Mouse (Mus musculus) hindbrain, embryonic 11.5 days (tissue): Measurements from ENCODE around the gene Tspan13. TPM values are rescaled to one million over a fixed set of nuclear protein-coding genes. Genes with fewer than 3 reads are reported as not detected.

ENCODE experiments used
- ATAC-seq: fragments of 200-750 bp; cut with Nextera tagmentation; 2 replicates; pipeline ENCODE4 v1.8.0; 2017; ENCODE audit warnings: mild to moderate bottlenecking, moderate TSS enrichment, moderate library complexity; ENCODE audit not compliant: low FRiP score
- DNase-seq: peaks from one replicate; pipeline ENCODE4 v3.0.0-alpha.2; 2015; ENCODE audit warnings: low spot score
- H3K27ac ChIP-seq: fragments of 300-500 bp; sonication (generic); 2 replicates; pipeline ENCODE4 v1.5.1; 2014; ENCODE audit warnings: mild to moderate bottlenecking, low read depth, low read length
- H3K27me3 ChIP-seq: fragments of 300-500 bp; sonication (generic); 2 replicates; pipeline ENCODE4 v1.6.1; 2014; ENCODE audit warnings: mild to moderate bottlenecking, low read length, moderate library complexity, mixed read lengths; ENCODE audit not compliant: control insufficient read depth, insufficient read depth
- H3K36me3 ChIP-seq: fragments of 300-500 bp; sonication (generic); 2 replicates; pipeline ENCODE4 v1.6.1; 2014; ENCODE audit warnings: mild to moderate bottlenecking, low read length, moderate library complexity, mixed read lengths; ENCODE audit not compliant: control insufficient read depth, insufficient read depth
- H3K4me1 ChIP-seq: fragments of 300-500 bp; sonication (generic); replicated peaks from 2 replicates; pipeline ENCODE4 v1.6.1; 2014; ENCODE audit warnings: low read length, mixed read lengths; ENCODE audit not compliant: control insufficient read depth, insufficient read depth
- H3K4me2 ChIP-seq: fragments of 300-500 bp; sonication (generic); replicated peaks from 2 replicates; pipeline ENCODE4 v1.6.1; 2014; ENCODE audit warnings: mild to moderate bottlenecking, low read depth, low read length
- H3K4me3 ChIP-seq: fragments of 300-500 bp; sonication (generic); 2 replicates; pipeline ENCODE4 v1.5.1; 2014; ENCODE audit warnings: low read depth, low read length
- H3K9ac ChIP-seq: fragments of 300-500 bp; sonication (generic); 2 replicates; pipeline ENCODE4 v1.6.1; 2014; ENCODE audit warnings: low read depth, low read length
- H3K9me3 ChIP-seq: fragments of 300-500 bp; sonication (generic); 2 replicates; pipeline ENCODE4 v1.6.1; 2016; ENCODE audit warnings: low read length; ENCODE audit not compliant: control insufficient read depth
- WGBS: fragments of 180-500 bp; shearing (Covaris S2); extraction: QIAGEN DNeasy Blood & Tissue Kit; methylation state at CpG from one replicate; pipeline ENCODE4 v1.1.7; 2014; 5-methylcytosine and 5-hydroxymethylcytosine counted together
- polyA plus RNA-seq: library from polyadenylated mRNA; unstranded; fragments of >200 nt; fragmentation: Nextera tagmentation; extraction: Ambion mirVana; gene quantifications from 2 replicates; pipeline ENCODE4 v1.2.1, GENCODE M21; 2014

The Tspan13 gene
- polyA plus RNA-seq, 1 experiment from 2014 or later = 229 TPM

GRCm38 (mm10) chr12:35977633-35978246 is 64.6 kb downstream of the Tspan13 start:
- no peaks in the 10 kb centered on the region for H3K9me3 ChIP-seq
- H3K27me3 ChIP-seq = no peaks in the 10 kb centered on the region
- ATAC-seq = no peak
- no peak overlapping the region for H3K27ac ChIP-seq
- H3K4me3 ChIP-seq = no peak overlapping the region
- H3K36me3 ChIP-seq = no peaks in the 10 kb centered on the region
- no peak overlapping the region for H3K4me2 ChIP-seq
- no peak overlapping the region for H3K9ac ChIP-seq
- DNase-seq = no peak
- H3K4me1 ChIP-seq = no peaks in the 10 kb centered on the region; the same call in 1 of the 2 replicates
- 54% methylated on average over 6 of the region's 6 CpGs for WGBS

GRCm38 (mm10) chr12:35975898-35976297 is 66.4 kb downstream of the Tspan13 start:
- ATAC-seq = no peak
- DNase-seq = no peak
- H3K9ac ChIP-seq = no peak overlapping the region
- no peaks in the 10 kb centered on the region for H3K9me3 ChIP-seq
- no peak overlapping the region for H3K27ac ChIP-seq
- H3K4me1 ChIP-seq = no peaks in the 10 kb centered on the region
- H3K4me3 ChIP-seq = no peak overlapping the region
- H3K36me3 ChIP-seq = no peaks in the 10 kb centered on the region
- H3K27me3 ChIP-seq = no peaks in the 10 kb centered on the region
- no peak overlapping the region for H3K4me2 ChIP-seq
- WGBS = 72% methylated on average over 3 of the region's 3 CpGs

GRCm38 (mm10) chr12:35966768-35967141 is 75.5 kb downstream of the Tspan13 start:
- H3K9me3 ChIP-seq = no peaks in the 10 kb centered on the region
- no peak for DNase-seq
- no peak for ATAC-seq
- H3K4me1 ChIP-seq = no peaks in the 10 kb centered on the region
- no peaks in the 10 kb centered on the region for H3K27me3 ChIP-seq
- H3K27ac ChIP-seq = no peak overlapping the region
- no peaks in the 10 kb centered on the region for H3K36me3 ChIP-seq
- no peak overlapping the region for H3K9ac ChIP-seq
- H3K4me3 ChIP-seq = no peak overlapping the region
- WGBS = 81% methylated on average over 7 of the region's 7 CpGs
- H3K4me2 ChIP-seq = no peak overlapping the region

- Histone ChIP-seq H3K27ac (no peak overlapping the region), H3K27me3 (no peaks in the 10 kb centered on the region), H3K9ac (no peak overlapping the region), H3K36me3 (no peaks in the 10 kb centered on the region), H3K4me2 (no peak overlapping the region), H3K4me1 (no peaks in the 10 kb centered on the region), H3K9me3 (no peaks in the 10 kb centered on the region), H3K4me3 (no peak overlapping the region)
- WGBS = 59% methylated on average over 7 of the region's 7 CpGs
- DNase-seq (no peak), ATAC-seq (no peak)
Measured at GRCm38 (mm10) chr12:35966098-35966767, 76.1 kb downstream of the Tspan13 start.

Other genes with a start within 250 kb of the Tspan13 start
- gene Agr3, start 116.9 kb downstream of the Tspan13 start, polyA plus RNA-seq = not detected in 2 replicates
- not detected in 2 replicates for gene Agr2, start 49.6 kb downstream of the Tspan13 start, polyA plus RNA-seq
- 32.0 and 34.0 TPM in 2 replicates for gene Ankmy2, start 114.6 kb upstream of the Tspan13 start, polyA plus RNA-seq
- 325 and 331 TPM in 2 replicates for gene Bzw2, start 115.6 kb upstream of the Tspan13 start, polyA plus RNA-seq
- gene Lrrc72, start 210.9 kb upstream of the Tspan13 start, polyA plus RNA-seq = not detected in 2 replicates